Mouse (Mus musculus): ENCODE measurements at regions not wholly inside any gene's neighbourhood (a gene's known extent, or its start where the extent isn't known, plus 50 kb on each side); places are given as distances from the start of the nearest gene placed in this dataset.

GRCm38 (mm10) chr10:44599964-44600334 lies 71.6 kb upstream of the Prdm1 start:
- DNase-seq (ENCODE audit: inconsistent age in 2 of 2, low spot score in 1 of 2): no peak

GRCm38 (mm10) chr10:44599331-44599963 lies 71.1 kb upstream of the Prdm1 start:
- no peak for DNase-seq (ENCODE audit: inconsistent age in 2 of 2, low spot score in 1 of 2)

- no peak for DNase-seq (ENCODE audit: inconsistent age in 2 of 2, low spot score in 1 of 2)
Measured at GRCm38 (mm10) chr10:44598615-44599014, 70.3 kb upstream of the Prdm1 start.

- DNase-seq (ENCODE audit: inconsistent age in 2 of 2, low spot score in 1 of 2): no peak
Measured at GRCm38 (mm10) chr10:44595932-44596331, 67.6 kb upstream of the Prdm1 start.

GRCm38 (mm10) chr10:44589842-44590241 lies 61.5 kb upstream of the Prdm1 start:
- DNase-seq (ENCODE audit: inconsistent age in 2 of 2, low spot score in 1 of 2): no peak

- DNase-seq (ENCODE audit: inconsistent age in 2 of 2, low spot score in 1 of 2): peak in 1 of 2 experiments; percentile 65
Measured at GRCm38 (mm10) chr10:44589352-44589751, 61.1 kb upstream of the Prdm1 start.

GRCm38 (mm10) chr10:44582736-44583135 lies 54.4 kb upstream of the Prdm1 start:
- DNase-seq (ENCODE audit: inconsistent age in 2 of 2, low spot score in 1 of 2): no peak

All from adrenal gland, adult (tissue).